Mouse (Mus musculus): Measurements from ENCODE around the gene Khdrbs1. TPM values are rescaled to one million over a fixed set of nuclear protein-coding genes. Genes with fewer than 3 reads are reported as not detected.
"Not testable (repeated sequence)": the region's sequence is repeated elsewhere in the genome, so short reads cannot be mapped to it uniquely, and the experiment has no call there.

Khdrbs1 gene
- total RNA-seq, 2 experiments from 2014 or later, result 102 to 110 TPM

- peak; percentile 26 for DNase-seq
These were observed 897 bp upstream of the Khdrbs1 start for GRCm38 (mm10) chr4:129743010-129743390.

- no peak for DNase-seq
These were observed 200 bp downstream of the Khdrbs1 start for GRCm38 (mm10) chr4:129741974-129742231.

GRCm38 (mm10) chr4:129741251-129741973, 691 bp downstream of the Khdrbs1 start:
- DNase-seq, result peak; percentile 44

GRCm38 (mm10) chr4:129739111-129739645, 2.9 kb downstream of the Khdrbs1 start:
- DNase-seq, result no peak

GRCm38 (mm10) chr4:129736173-129736572, 5.9 kb downstream of the Khdrbs1 start:
- no peak for DNase-seq

GRCm38 (mm10) chr4:129735485-129735884, 6.6 kb downstream of the Khdrbs1 start:
- not testable (repeated sequence) for DNase-seq

- no peak for DNase-seq
These were observed 10.7 kb downstream of the Khdrbs1 start for GRCm38 (mm10) chr4:129731423-129731822.

GRCm38 (mm10) chr4:129716310-129716709, 25.8 kb downstream of the Khdrbs1 start:
- no peak for DNase-seq

- DNase-seq, result no peak
These were observed 32.5 kb downstream of the Khdrbs1 start for GRCm38 (mm10) chr4:129709486-129710129.

GRCm38 (mm10) chr4:129706750-129707149, 35.4 kb downstream of the Khdrbs1 start:
- no peak for DNase-seq

- peak; percentile 85 for DNase-seq
These were observed 39.6 kb downstream of the Khdrbs1 start for GRCm38 (mm10) chr4:129702454-129702853.

- peak; percentile 91 for DNase-seq
These were observed 40.4 kb downstream of the Khdrbs1 start for GRCm38 (mm10) chr4:129701503-129702377.

GRCm38 (mm10) chr4:129700661-129701060, 41.4 kb downstream of the Khdrbs1 start:
- not testable (repeated sequence) for DNase-seq

GRCm38 (mm10) chr4:129700216-129700615, 41.9 kb downstream of the Khdrbs1 start:
- DNase-seq, result no peak

GRCm38 (mm10) chr4:129697191-129697590, 44.9 kb downstream of the Khdrbs1 start:
- DNase-seq, result no peak

- DNase-seq, result peak; percentile 92
These were observed 45.7 kb downstream of the Khdrbs1 start, which contains the start of gene Tmem39b for GRCm38 (mm10) chr4:129696158-129696985. Gene Tmem39b (minus strand): TSS chr4:129696838.

- DNase-seq, result no peak
These were observed 46.3 kb downstream of the Khdrbs1 start for GRCm38 (mm10) chr4:129695815-129696157.

- no peak for DNase-seq
These were observed 57.6 kb downstream of the Khdrbs1 start for GRCm38 (mm10) chr4:129684531-129684930.

- DNase-seq, result no peak
These were observed 58.1 kb downstream of the Khdrbs1 start for GRCm38 (mm10) chr4:129683901-129684493.

GRCm38 (mm10) chr4:129681837-129682236, 60.3 kb downstream of the Khdrbs1 start:
- no peak for DNase-seq

GRCm38 (mm10) chr4:129672878-129673449, 69.1 kb downstream of the Khdrbs1 start:
- DNase-seq, result no peak
